Comparison of ENCODE assay signal across 17 mouse cellular contexts in the genomic region with DNA sequence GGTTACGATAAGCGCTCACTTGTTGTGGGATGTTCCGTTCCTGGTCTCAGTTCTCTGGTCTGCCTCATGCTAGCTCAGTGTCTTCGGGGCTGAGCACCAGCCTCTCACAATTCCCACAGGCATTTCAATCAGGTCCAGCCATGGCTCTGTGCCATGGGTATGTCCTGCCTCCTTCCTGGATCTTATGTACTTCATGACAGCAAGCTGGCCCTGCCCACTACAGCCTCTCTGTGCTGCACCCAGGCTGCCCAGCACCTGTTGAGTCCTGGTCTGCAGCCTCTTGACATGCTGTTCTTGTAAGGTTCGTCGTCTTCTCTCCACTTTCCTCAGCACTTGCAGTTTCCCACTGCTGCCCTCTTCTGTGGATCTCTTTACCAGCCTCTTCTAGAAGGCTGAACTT.
DNase-seq lines count a peak whose midpoint lies in the region; ATAC-seq and TF ChIP-seq lines count a peak whose summit lies in the region.
"Had no signal": no experiment of that assay in that cellular context is flagged by ENCODE, and none has a peak within 500 bp of the region (broad histone marks: within the 10 kb centered on the region; RNA-seq: fewer than 3 reads in every experiment).

No protein-coding gene starts in this region.

- no peaks in the 10 kb centered on the region; the same call in 1 of the 2 replicates for H3K36me3 ChIP-seq in heart, embryonic 11.5 days (ENCODE audit: control insufficient read depth, insufficient read depth, low read length)
- H3K36me3 ChIP-seq in kidney, postnatal 0 days (ENCODE audit: insufficient read depth, low read length) = no peaks in the 10 kb centered on the region
- H3K36me3 ChIP-seq in kidney, embryonic 16.5 days (ENCODE audit: insufficient read depth, low read length) = no peaks in the 10 kb centered on the region
- H3K36me3 ChIP-seq: embryonic facial prominence, embryonic 15.5 days; liver, embryonic 12.5 days; neural tube, embryonic 15.5 days had no signal

- 78% methylated on average over 6 of the region's 6 CpGs for WGBS in heart, embryonic 11.5 days (ENCODE audit: insufficient replicate concordance)
- WGBS in kidney, postnatal 0 days = 76% methylated on average over 6 of the region's 6 CpGs
- 83% methylated on average over 6 of the region's 6 CpGs for WGBS in kidney, embryonic 16.5 days

- no peak overlapping the region for H3K27ac ChIP-seq in heart, embryonic 11.5 days (ENCODE audit: low read depth, low read length)
- H3K27ac ChIP-seq in kidney, postnatal 0 days = no peak overlapping the region
- no peak overlapping the region for H3K27ac ChIP-seq in kidney, embryonic 16.5 days (ENCODE audit: low read length)
- H3K27ac ChIP-seq: embryonic facial prominence, embryonic 15.5 days; hindbrain, embryonic 10.5 days; liver, embryonic 12.5 days; neural tube, embryonic 15.5 days had no signal

- DNase-seq in heart, postnatal 36 days = no peak
- DNase-seq in kidney, postnatal 0 days (ENCODE audit: low spot score) = no peak
- DNase-seq in 3T3-L1 (ENCODE audit: low read depth, low spot score) (peak; percentile 13), NIH3T3 (ENCODE audit: low read depth) (peak; percentile 46)
- no peak for DNase-seq in layer of hippocampus, adult 9-10 months (ENCODE audit: low spot score)
- no peak for DNase-seq in cerebellum, postnatal 14 days
- DNase-seq: adrenal gland, adult 2 months; cerebellum, postnatal 36 days; thymus, adult 2 months had no signal

- H3K4me2 ChIP-seq in heart, embryonic 11.5 days = no peak overlapping the region
- no peak overlapping the region for H3K4me2 ChIP-seq in kidney, postnatal 0 days (ENCODE audit: low read length)
- H3K4me2 ChIP-seq in kidney, embryonic 16.5 days (replicated peaks; ENCODE audit: low read depth, low read length) = no peak overlapping the region
- H3K4me2 ChIP-seq: embryonic facial prominence, embryonic 15.5 days; liver, embryonic 12.5 days; neural tube, embryonic 15.5 days had no signal

- H3K9me3 ChIP-seq in heart, embryonic 11.5 days (replicated peaks; ENCODE audit: control insufficient read depth, low read length) = no peaks in the 10 kb centered on the region
- no peaks in the 10 kb centered on the region for H3K9me3 ChIP-seq in kidney, postnatal 0 days (replicated peaks; ENCODE audit: low read length)
- no peaks in the 10 kb centered on the region for H3K9me3 ChIP-seq in kidney, embryonic 16.5 days (ENCODE audit: low read length)
- H3K9me3 ChIP-seq: embryonic facial prominence, embryonic 15.5 days; hindbrain, embryonic 10.5 days; liver, embryonic 12.5 days; neural tube, embryonic 15.5 days had no signal

- no peak overlapping the region for H3K9ac ChIP-seq in heart, embryonic 11.5 days (ENCODE audit: low read depth, low read length)
- H3K9ac ChIP-seq in kidney, postnatal 0 days (ENCODE audit: low read depth, low read length) = no peak overlapping the region
- no peak overlapping the region for H3K9ac ChIP-seq in kidney, embryonic 16.5 days (replicated peaks; ENCODE audit: low read length)
- H3K9ac ChIP-seq: embryonic facial prominence, embryonic 15.5 days; liver, embryonic 12.5 days; neural tube, embryonic 15.5 days had no signal

- TF ChIP-seq CTCF in kidney, postnatal 0 days (IDR thresholded peaks at IDR 0.05; ENCODE audit: low read depth) = peak; percentile 26; the same call in 1 of the 2 replicates

- H3K4me3 ChIP-seq in heart, embryonic 11.5 days (ENCODE audit: low read depth, low read length) = no peak overlapping the region
- H3K4me3 ChIP-seq in kidney, postnatal 0 days (replicated peaks; ENCODE audit: low read depth, low read length) = no peak overlapping the region
- H3K4me3 ChIP-seq in kidney, embryonic 16.5 days (ENCODE audit: low read length) = no peak overlapping the region
- H3K4me3 ChIP-seq: embryonic facial prominence, embryonic 15.5 days; hindbrain, embryonic 10.5 days; liver, embryonic 12.5 days; neural tube, embryonic 15.5 days had no signal

- 0 out of 2 replicates have a peak, but pooled peaks have one; percentile 4 for ATAC-seq in heart, embryonic 11.5 days (replicated peaks; ENCODE audit: insufficient number of reproducible peaks, low FRiP score, low TSS enrichment)
- no peak for ATAC-seq in kidney, postnatal 0 days (replicated peaks; ENCODE audit: low FRiP score, low read depth)
- ATAC-seq in kidney, embryonic 16.5 days (ENCODE audit: low FRiP score, low TSS enrichment) = no peak
- ATAC-seq: forebrain, embryonic 16.5 days; liver, embryonic 12.5 days had no signal

- H3K27me3 ChIP-seq in heart, embryonic 11.5 days (ENCODE audit: control insufficient read depth, insufficient read depth, low read length) = no peaks in the 10 kb centered on the region
- H3K27me3 ChIP-seq in kidney, postnatal 0 days (ENCODE audit: insufficient read depth, low read length) = no peaks in the 10 kb centered on the region
- H3K27me3 ChIP-seq in kidney, embryonic 16.5 days (ENCODE audit: insufficient read depth, low read length) = no peaks in the 10 kb centered on the region
- H3K27me3 ChIP-seq: CH12.LX; embryonic facial prominence, embryonic 15.5 days; liver, embryonic 12.5 days; neural tube, embryonic 15.5 days had no signal

- no peaks in the 10 kb centered on the region for H3K4me1 ChIP-seq in heart, embryonic 11.5 days (ENCODE audit: control insufficient read depth, insufficient read depth, low read length)
- H3K4me1 ChIP-seq in kidney, postnatal 0 days (replicated peaks; ENCODE audit: insufficient read depth, low read length) = no peaks in the 10 kb centered on the region
- 0 out of 2 replicates have a peak, but pooled peaks cover 2% of the 10 kb centered on the region for H3K4me1 ChIP-seq in kidney, embryonic 16.5 days (ENCODE audit: insufficient read depth, low read length)
- H3K4me1 ChIP-seq: embryonic facial prominence, embryonic 15.5 days; liver, embryonic 12.5 days; neural tube, embryonic 15.5 days had no signal

- intact Hi-C loops in heart, postnatal 36 days (cut with DNase I) = no loop called here

Comparison
In these comparisons a context has a peak if more than half of its experiments do, and no peak if none do; other contexts are left out.
1. DNase-seq: peak in 3T3-L1 (single experiment) and NIH3T3 (single experiment); none in heart, postnatal 36 days (0 of 2), kidney, postnatal 0 days (single experiment), layer of hippocampus, adult 9-10 months (single experiment) and cerebellum, postnatal 14 days (0 of 2).